Mouse (Mus musculus): Measurements from ENCODE around the gene Pou3f1. TPM values are rescaled to one million over a fixed set of nuclear protein-coding genes. Genes with fewer than 3 reads are reported as not detected.
A peak's percentile ranks its signal among the peaks of the same experiment; 100 is the strongest.

Pou3f1 gene
- polyA plus RNA-seq, 1 experiment from 2014 or later, result 16.8 TPM

DNA sequence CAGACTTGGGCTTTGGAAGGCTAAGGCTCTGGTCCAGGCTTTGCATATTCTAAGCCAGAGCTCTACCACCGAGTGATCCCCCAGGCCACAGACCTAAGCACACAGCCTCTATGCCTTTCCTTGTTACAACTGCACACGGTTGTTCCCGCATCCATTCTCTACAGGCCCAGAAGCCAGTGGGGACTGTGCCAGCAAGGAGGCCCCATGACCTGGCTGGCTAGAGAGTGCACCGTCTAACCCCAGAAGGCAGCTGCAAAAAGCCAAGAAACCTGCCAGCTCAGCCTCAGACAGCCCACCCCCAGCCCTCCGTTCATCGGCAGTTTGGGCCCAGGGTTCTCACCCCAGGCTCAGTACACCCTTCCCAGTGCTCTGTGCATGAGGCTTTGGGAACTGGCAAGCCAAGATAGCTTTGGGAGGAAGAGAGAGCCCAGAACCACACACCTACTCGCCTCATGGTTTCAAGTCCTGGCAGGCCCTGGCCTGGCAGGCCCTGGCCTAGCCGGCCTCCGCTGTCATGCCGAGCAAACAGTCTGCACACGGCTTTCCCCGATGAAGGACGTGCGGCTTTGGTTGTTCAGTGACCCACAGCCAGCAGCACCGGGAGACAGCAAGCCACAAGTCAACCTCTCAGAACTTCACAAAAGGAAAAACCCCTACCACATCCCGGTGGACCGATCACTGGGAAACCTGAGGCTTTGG is 17.9 kb downstream of the Pou3f1 start:
- H3K27ac ChIP-seq, result peak overlapping the region; percentile 6; the same call in 1 of the 2 replicates

DNA sequence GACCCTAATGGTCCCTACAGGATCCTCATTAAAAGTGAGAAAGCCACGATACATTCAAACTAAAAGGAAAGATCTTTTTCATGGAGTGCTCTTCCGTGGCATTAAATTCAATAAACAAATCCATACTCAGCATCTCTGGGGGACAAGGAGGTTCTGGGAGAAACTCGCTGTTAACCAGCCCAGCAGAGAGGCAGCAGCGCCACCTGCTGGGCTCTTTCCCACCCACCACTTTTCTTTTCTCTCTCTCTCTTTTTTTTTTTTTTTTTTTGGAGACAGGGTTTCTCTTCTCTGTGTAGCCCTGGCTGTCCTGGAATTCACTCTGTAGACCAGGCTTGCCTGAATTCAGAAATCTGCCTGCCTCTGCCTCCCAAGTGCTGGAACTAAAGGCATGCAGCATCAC is 18.4 kb downstream of the Pou3f1 start:
- ATAC-seq (replicated peaks), result no peak
- Histone ChIP-seq H3K36me3 (replicated peaks) (peaks cover 9% of the 10 kb centered on the region; the same call in 1 of the 2 replicates), H3K9me3 (no peaks in the 10 kb centered on the region), H3K4me3 (no peak overlapping the region), H3K9ac (no peak overlapping the region), H3K4me2 (no peak overlapping the region), H3K27ac (no peak overlapping the region), H3K4me1 (peaks cover 39% of the 10 kb centered on the region), H3K27me3 (replicated peaks) (no peaks in the 10 kb centered on the region)
- 0% methylated on average over 4 of the region's 4 CpGs for WGBS

More for the DNA sequence above, 17.9 kb downstream of the Pou3f1 start:
- H3K4me2 ChIP-seq, result no peak overlapping the region
- H3K9ac ChIP-seq, result no peak overlapping the region
- H3K27me3 ChIP-seq (replicated peaks), result no peaks in the 10 kb centered on the region
- no peak overlapping the region for H3K4me3 ChIP-seq
- 32% methylated on average over 17 of the region's 17 CpGs for WGBS
- no peaks in the 10 kb centered on the region for H3K9me3 ChIP-seq
- H3K36me3 ChIP-seq (replicated peaks), result peaks cover 8% of the 10 kb centered on the region; the same call in 1 of the 2 replicates
- ATAC-seq (replicated peaks), result peak; percentile 12; the same call in 1 of the 2 replicates
- H3K4me1 ChIP-seq, result peaks cover 39% of the 10 kb centered on the region

DNA sequence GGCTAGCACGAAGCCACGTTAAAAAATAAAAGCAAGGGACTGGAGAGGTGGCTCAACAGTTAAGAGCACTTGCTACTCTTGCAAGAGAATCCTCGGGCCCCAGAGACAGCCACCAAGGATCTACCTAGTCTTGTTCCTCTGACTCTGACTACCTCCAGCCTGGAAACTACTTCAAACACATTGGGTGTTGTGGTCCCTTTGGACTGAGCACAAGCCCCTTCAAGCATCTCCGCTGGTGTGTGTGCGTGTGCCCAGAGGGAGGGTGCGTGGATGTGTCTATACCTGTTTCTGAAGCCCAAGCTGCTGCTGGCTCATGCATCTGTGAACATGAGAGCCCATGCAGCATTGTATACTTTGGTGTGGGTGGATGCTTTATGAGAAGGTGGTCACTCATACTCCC is 19.4 kb downstream of the Pou3f1 start:
- Histone ChIP-seq H3K36me3 (replicated peaks) (peaks cover 19% of the 10 kb centered on the region; the same call in 1 of the 2 replicates), H3K4me3 (no peak overlapping the region), H3K27ac (no peak overlapping the region), H3K4me2 (no peak overlapping the region), H3K4me1 (peaks cover 39% of the 10 kb centered on the region), H3K27me3 (replicated peaks) (no peaks in the 10 kb centered on the region), H3K9me3 (no peaks in the 10 kb centered on the region), H3K9ac (no peak overlapping the region)
- no peak for ATAC-seq (replicated peaks)
- WGBS, result 86% methylated on average over 6 of the region's 6 CpGs

- no peak for ATAC-seq (replicated peaks)
- Histone ChIP-seq H3K4me3 (no peak overlapping the region), H3K4me2 (no peak overlapping the region), H3K4me1 (no peaks in the 10 kb centered on the region), H3K9ac (no peak overlapping the region), H3K27me3 (replicated peaks) (no peaks in the 10 kb centered on the region), H3K27ac (no peak overlapping the region), H3K9me3 (no peaks in the 10 kb centered on the region), H3K36me3 (replicated peaks) (peaks cover 44% of the 10 kb centered on the region; the same call in 1 of the 2 replicates)
- 53% methylated on average over 7 of the region's 7 CpGs for WGBS
Measured at GRCm38 (mm10) chr4:124682270-124682669, 25.7 kb downstream of the Pou3f1 start.

DNA sequence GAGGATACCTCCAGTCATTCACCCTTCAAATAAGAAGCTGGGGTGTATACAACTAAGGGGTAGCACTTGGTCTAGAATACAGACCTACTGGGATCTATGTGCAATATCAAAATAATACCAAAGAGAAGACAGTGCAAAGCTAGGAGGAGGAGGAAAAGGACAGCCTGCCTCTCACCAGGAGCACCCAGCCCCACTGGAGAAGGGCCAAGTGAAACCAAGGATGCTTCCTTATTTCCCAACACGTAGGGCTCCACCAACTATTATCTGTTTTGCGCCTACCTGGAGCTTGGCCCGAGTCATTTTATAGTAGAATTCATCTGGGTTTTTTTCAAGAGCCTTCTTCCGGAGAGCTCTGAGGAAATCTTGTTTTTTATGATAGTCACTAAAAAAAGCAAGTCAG is 26.9 kb downstream of the Pou3f1 start:
- Histone ChIP-seq H3K9ac (no peak overlapping the region), H3K9me3 (no peaks in the 10 kb centered on the region), H3K27me3 (replicated peaks) (no peaks in the 10 kb centered on the region), H3K27ac (no peak overlapping the region), H3K36me3 (replicated peaks) (peaks cover 40% of the 10 kb centered on the region; the same call in 1 of the 2 replicates), H3K4me1 (no peaks in the 10 kb centered on the region), H3K4me3 (no peak overlapping the region), H3K4me2 (no peak overlapping the region)
- WGBS, result 96% methylated on average over 4 of the region's 4 CpGs
- no peak for ATAC-seq (replicated peaks)

DNA sequence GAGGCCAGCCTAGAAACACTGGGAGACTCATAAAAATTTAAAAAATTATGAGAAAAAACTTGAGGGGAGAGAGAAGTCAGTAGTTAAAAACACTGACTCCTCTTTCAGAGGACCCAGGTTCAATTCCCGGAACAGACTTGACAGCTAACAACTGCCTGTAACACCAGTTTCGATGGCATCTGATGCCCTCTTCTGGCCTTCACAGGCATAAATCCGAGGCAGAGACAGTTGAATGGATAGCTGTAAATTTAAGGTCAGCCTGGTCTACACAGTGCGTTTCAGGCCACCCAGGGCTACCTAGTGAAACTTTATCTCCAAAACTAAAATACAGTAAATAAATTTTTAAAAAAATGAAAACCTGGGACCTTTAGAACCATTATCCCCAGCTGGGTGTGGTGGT is 28.4 kb downstream of the Pou3f1 start:
- peaks cover 34% of the 10 kb centered on the region; the same call in 1 of the 2 replicates for H3K36me3 ChIP-seq (replicated peaks)
- WGBS, result 84% methylated on average over 4 of the region's 4 CpGs

GRCm38 (mm10) chr4:124685453-124685852 is 28.8 kb downstream of the Pou3f1 start:
- Histone ChIP-seq H3K4me2 (no peak overlapping the region), H3K9me3 (no peaks in the 10 kb centered on the region), H3K27ac (no peak overlapping the region), H3K9ac (no peak overlapping the region), H3K27me3 (replicated peaks) (no peaks in the 10 kb centered on the region), H3K4me3 (no peak overlapping the region), H3K36me3 (replicated peaks) (peaks cover 30% of the 10 kb centered on the region; the same call in 1 of the 2 replicates), H3K4me1 (no peaks in the 10 kb centered on the region)
- ATAC-seq (replicated peaks), result no peak
- WGBS, result 92% methylated on average over 8 of the region's 8 CpGs

More for the DNA sequence above, 28.4 kb downstream of the Pou3f1 start:
- Histone ChIP-seq H3K27me3 (replicated peaks) (no peaks in the 10 kb centered on the region), H3K9ac (no peak overlapping the region), H3K27ac (no peak overlapping the region), H3K4me2 (no peak overlapping the region), H3K4me1 (no peaks in the 10 kb centered on the region), H3K4me3 (no peak overlapping the region), H3K9me3 (no peaks in the 10 kb centered on the region)
- ATAC-seq (replicated peaks), result no peak

DNA sequence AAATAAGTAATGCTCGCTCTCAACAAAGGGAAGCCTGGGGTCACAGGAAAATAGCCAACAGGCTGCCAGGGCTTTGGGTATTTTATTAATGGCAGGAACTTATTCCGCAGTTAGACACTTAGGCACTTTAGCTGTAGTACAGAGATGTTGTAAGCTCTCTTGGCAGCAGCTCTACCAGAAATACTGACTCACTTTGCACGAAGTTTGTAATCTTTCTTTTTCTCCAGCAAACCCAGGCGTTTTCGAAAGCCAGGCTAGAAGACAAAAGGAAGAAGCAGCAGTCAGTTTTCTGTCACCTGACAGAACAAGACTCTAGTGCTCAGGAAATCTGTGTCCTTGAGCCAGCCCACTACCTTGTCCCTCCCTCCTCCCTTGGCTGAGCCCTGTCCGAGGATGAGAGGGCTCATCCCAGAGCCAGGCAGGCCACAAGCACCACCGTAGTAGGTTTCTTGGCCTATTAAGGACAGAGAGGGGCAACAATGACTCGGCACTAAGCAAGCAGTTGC is 29.3 kb downstream of the Pou3f1 start:
- Histone ChIP-seq H3K4me1 (peaks cover 2% of the 10 kb centered on the region; the same call in 1 of the 2 replicates), H3K9ac (no peak overlapping the region), H3K4me2 (no peak overlapping the region), H3K36me3 (replicated peaks) (peaks cover 25% of the 10 kb centered on the region; the same call in 1 of the 2 replicates), H3K27me3 (replicated peaks) (no peaks in the 10 kb centered on the region), H3K9me3 (no peaks in the 10 kb centered on the region), H3K4me3 (no peak overlapping the region), H3K27ac (no peak overlapping the region)
- WGBS, result 90% methylated on average over 8 of the region's 8 CpGs
- ATAC-seq (replicated peaks), result no peak

GRCm38 (mm10) chr4:124691455-124691854 is 34.8 kb downstream of the Pou3f1 start:
- Histone ChIP-seq H3K27me3 (replicated peaks) (peaks cover 9% of the 10 kb centered on the region; the same call in 1 of the 2 replicates), H3K4me3 (no peak overlapping the region), H3K36me3 (replicated peaks) (no peaks in the 10 kb centered on the region; the same call in 1 of the 2 replicates), H3K27ac (no peak overlapping the region), H3K4me2 (no peak overlapping the region), H3K9me3 (no peaks in the 10 kb centered on the region), H3K4me1 (peaks cover 25% of the 10 kb centered on the region), H3K9ac (no peak overlapping the region)
- WGBS, result 87% methylated on average over 8 of the region's 8 CpGs
- ATAC-seq (replicated peaks), result no peak

DNA sequence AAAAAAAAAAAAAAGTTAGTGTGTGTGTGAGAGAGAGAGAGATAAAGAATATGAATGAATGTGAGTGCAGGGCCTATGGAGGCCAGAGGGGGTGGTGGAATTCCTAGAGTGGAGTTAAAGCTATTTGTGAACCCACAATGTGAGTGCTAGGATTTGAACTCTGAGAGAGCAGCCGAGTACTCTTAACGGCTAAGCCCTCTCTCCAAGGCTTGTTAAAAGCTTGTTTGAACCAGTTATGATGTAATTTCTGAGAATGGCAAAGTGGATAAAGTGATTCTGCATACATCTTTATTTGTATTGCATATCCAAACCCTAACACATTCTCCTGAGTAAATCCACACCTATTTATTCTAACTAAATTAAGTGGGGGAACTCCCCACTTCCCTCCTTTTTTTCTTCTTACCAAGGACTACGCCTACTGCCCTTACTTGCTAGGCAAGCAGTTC is 35.8 kb downstream of the Pou3f1 start:
- peaks cover 9% of the 10 kb centered on the region; the same call in 1 of the 2 replicates for H3K27me3 ChIP-seq (replicated peaks)
- no peaks in the 10 kb centered on the region; the same call in 1 of the 2 replicates for H3K36me3 ChIP-seq (replicated peaks)
- peak overlapping the region; percentile 85 for H3K9ac ChIP-seq
- peak overlapping the region; percentile 76 for H3K4me2 ChIP-seq
- peak overlapping the region; percentile 75 for H3K4me3 ChIP-seq
- peaks cover 25% of the 10 kb centered on the region for H3K4me1 ChIP-seq
- no peaks in the 10 kb centered on the region for H3K9me3 ChIP-seq
- no peak overlapping the region for H3K27ac ChIP-seq
- 61% methylated on average over 3 of the region's 3 CpGs for WGBS
- ATAC-seq (replicated peaks), result no peak

DNA sequence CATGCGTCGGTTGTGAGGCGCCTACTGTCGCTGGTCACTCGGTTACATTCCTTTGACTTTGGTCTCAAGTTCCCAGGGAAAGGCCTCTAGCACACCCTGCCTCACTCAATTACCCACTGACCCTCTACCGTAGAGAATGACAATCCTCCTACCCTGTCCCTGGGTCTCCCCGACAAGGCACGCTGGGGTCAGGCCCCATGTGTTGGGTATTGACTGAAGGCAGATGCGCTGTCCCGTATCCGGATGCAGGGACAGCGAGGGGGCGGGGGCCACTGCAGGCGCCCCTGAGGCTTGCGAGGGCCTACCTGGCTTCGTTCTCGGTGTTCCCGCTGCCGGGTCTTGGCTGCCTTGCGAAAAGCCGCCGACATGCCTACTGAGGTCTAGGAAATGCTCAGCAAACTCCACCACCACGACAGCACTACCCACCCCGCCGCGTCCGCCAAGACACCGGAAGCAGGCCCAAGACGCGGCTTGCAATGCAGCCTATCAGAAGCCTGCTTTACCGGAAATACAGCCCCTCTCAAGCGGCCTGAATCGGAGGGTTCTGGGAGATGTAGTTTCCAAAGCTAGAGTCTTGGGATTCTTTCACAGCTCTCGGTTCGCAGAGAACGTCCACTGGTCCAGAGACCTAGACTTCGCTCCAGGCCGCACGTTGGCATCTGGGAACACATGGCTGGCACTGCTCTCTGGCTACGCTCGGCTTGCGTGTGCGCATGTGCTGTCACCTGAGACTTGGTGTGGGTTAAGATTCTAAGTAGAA is 36.7 kb downstream of the Pou3f1 start, which contains the start of gene Utp11:
Utp11 (minus strand) TSS at position 466 of the 760 bp plus-strand sequence.
- no peaks in the 10 kb centered on the region for H3K9me3 ChIP-seq
- peak within 1 kb of the TSS; percentile 85 for H3K9ac ChIP-seq
- peaks cover 25% of the 10 kb centered on the region for H3K4me1 ChIP-seq
- no peaks in the 10 kb centered on the region for H3K36me3 ChIP-seq (replicated peaks)
- peak; percentile 97 for ATAC-seq (replicated peaks)
- H3K4me3 ChIP-seq, result peak within 1 kb of the TSS; percentile 75
- H3K27ac ChIP-seq, result peak within 1 kb of the TSS; percentile 74
- H3K27me3 ChIP-seq (replicated peaks), result peaks cover 9% of the 10 kb centered on the region; the same call in 1 of the 2 replicates
- WGBS, result under 1% methylated on average over 43 of the region's 43 CpGs
- H3K4me2 ChIP-seq, result peak within 1 kb of the TSS; percentile 76

DNA sequence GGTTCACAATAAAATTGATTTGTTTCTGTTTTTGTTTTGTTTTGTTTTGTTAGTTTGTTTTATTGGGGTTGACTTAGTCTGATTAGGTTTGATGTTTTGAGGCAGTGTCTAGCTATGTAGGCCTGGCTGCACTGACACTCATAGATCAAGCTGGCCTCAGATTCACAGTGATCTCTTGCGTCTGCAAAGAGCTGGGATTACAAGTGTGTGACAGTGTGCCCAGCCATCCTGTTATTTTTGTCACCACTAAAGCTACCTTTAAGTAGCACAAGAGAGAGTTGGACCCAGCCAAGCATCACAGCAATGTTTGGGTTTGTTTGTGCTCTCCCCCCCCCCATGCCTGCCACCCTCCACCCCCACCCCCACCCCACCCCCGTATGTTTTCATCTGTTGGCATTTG is 38.0 kb downstream of the Pou3f1 start:
- Histone ChIP-seq H3K27me3 (replicated peaks) (peaks cover 9% of the 10 kb centered on the region; the same call in 1 of the 2 replicates), H3K4me3 (no peak overlapping the region), H3K9me3 (no peaks in the 10 kb centered on the region), H3K4me2 (no peak overlapping the region), H3K4me1 (peaks cover 25% of the 10 kb centered on the region), H3K9ac (no peak overlapping the region), H3K36me3 (replicated peaks) (no peaks in the 10 kb centered on the region), H3K27ac (no peak overlapping the region)
- 77% methylated on average over 2 of the region's 2 CpGs for WGBS
- no peak for ATAC-seq (replicated peaks)
